Comparison of ENCODE assay signal across 25 mouse cellular contexts in genomic region chr15:77756081-77756480, GRCm38 (mm10). TPM values are rescaled to one million over a fixed set of nuclear protein-coding genes. Genes with fewer than 3 reads are reported as not detected.
DNase-seq lines count a peak whose midpoint lies in the region; ATAC-seq and TF ChIP-seq lines count a peak whose summit lies in the region.
"Had no signal": no experiment of that assay in that cellular context is flagged by ENCODE, and none has a peak within 500 bp of the region (broad histone marks: within the 10 kb centered on the region; RNA-seq: fewer than 3 reads in every experiment).

No protein-coding gene starts in this region.

- no peaks in the 10 kb centered on the region for H3K27me3 ChIP-seq in liver, embryonic 14.5 days (ENCODE audit: control insufficient read depth, insufficient read depth, low read length)
- H3K27me3 ChIP-seq: embryonic facial prominence, embryonic 13.5 days; hindbrain, embryonic 13.5 days; midbrain, embryonic 13.5 days; neural tube, embryonic 12.5 days had no signal

- H3K9ac ChIP-seq in liver, embryonic 14.5 days (replicated peaks) = peak overlapping the region; percentile 72
- H3K9ac ChIP-seq: embryonic facial prominence, embryonic 13.5 days; hindbrain, embryonic 13.5 days; midbrain, embryonic 13.5 days; neural tube, embryonic 12.5 days had no signal

- ATAC-seq in erythroid progenitor cell, adult 5-6 weeks (replicated peaks; ENCODE audit: low FRiP score, poor library complexity, severe bottlenecking) = peak; percentile 39
- ATAC-seq in liver, embryonic 14.5 days (ENCODE audit: insufficient read depth) = no peak
- ATAC-seq in megakaryocyte progenitor cell, adult 5-6 weeks (replicated peaks; ENCODE audit: poor library complexity) = no peak
- ATAC-seq: forebrain, embryonic 16.5 days; midbrain, embryonic 13.5 days had no signal

- TF ChIP-seq EP300 in liver, embryonic 14.5 days (IDR thresholded peaks at IDR 0.05; ENCODE audit: low read depth) = no peak

- H3K4me2 ChIP-seq in liver, embryonic 14.5 days (ENCODE audit: low read depth) = peak overlapping the region; percentile 82
- H3K4me2 ChIP-seq: embryonic facial prominence, embryonic 13.5 days; midbrain, embryonic 13.5 days had no signal

- peak overlapping the region; percentile 87 for H3K27ac ChIP-seq in liver, embryonic 14.5 days
- H3K27ac ChIP-seq: embryonic facial prominence, embryonic 13.5 days; hindbrain, embryonic 13.5 days; kidney, postnatal 0 days; midbrain, embryonic 13.5 days; neural tube, embryonic 12.5 days had no signal

- H3K9me3 ChIP-seq in liver, embryonic 14.5 days (ENCODE audit: control insufficient read depth, low read length) = no peaks in the 10 kb centered on the region
- H3K9me3 ChIP-seq: embryonic facial prominence, embryonic 13.5 days; hindbrain, embryonic 13.5 days; midbrain, embryonic 13.5 days; neural tube, embryonic 12.5 days had no signal

- peak overlapping the region; percentile 49 to 80 for H3K4me3 ChIP-seq in liver, embryonic 14.5 days (ENCODE audit: insufficient read depth in 1 of 2, low read depth in 2 of 2, low read length in 2 of 2)
- H3K4me3 ChIP-seq: embryonic facial prominence, embryonic 13.5 days; hindbrain, embryonic 13.5 days; midbrain, embryonic 13.5 days; neural tube, embryonic 12.5 days had no signal

- peak; percentile 37 for DNase-seq in spleen, adult 12 weeks (ENCODE audit: low spot score)
- no peak for DNase-seq in spleen, adult 18-20 months
- no peak for DNase-seq in liver, embryonic 14.5 days (ENCODE audit: low read depth in 3 of 3, low spot score in 3 of 3)
- no peak for DNase-seq in heart, postnatal 4 days
- DNase-seq in heart, adult 18-20 months = no peak
- DNase-seq: gastrocnemius, postnatal 14 days had no signal

- TF ChIP-seq CTCF in liver, embryonic 14.5 days (IDR thresholded peaks at IDR 0.05; ENCODE audit: low read depth) = no peak

- H3K4me1 ChIP-seq in liver, embryonic 14.5 days (replicated peaks; ENCODE audit: control insufficient read depth in 2 of 2, insufficient read depth in 2 of 2, low read length in 1 of 2) = peaks cover 21 to 33% of the 10 kb centered on the region in 2 experiments
- H3K4me1 ChIP-seq: embryonic facial prominence, embryonic 13.5 days; hindbrain, embryonic 13.5 days; midbrain, embryonic 13.5 days; neural tube, embryonic 12.5 days had no signal

- peaks cover 27% of the 10 kb centered on the region for H3K36me3 ChIP-seq in liver, embryonic 14.5 days (replicated peaks; ENCODE audit: control insufficient read depth, insufficient read depth, low read depth)

- 55% methylated on average over 2 of the region's 2 CpGs for WGBS in liver, embryonic 14.5 days (ENCODE audit: insufficient replicate concordance)

RNA-seq across cellular contexts. Expression of gene Apol8, which starts 0.7 kb away (rescaled TPM):
- total RNA-seq in erythroid progenitor cell, adult 5-6 weeks (2015; ENCODE audit: low replicate concordance) = 160 and 228 TPM in 2 replicates
- 210 and 246 TPM in 2 replicates for total RNA-seq in erythroid progenitor cell, adult 5-6 weeks (2017; ENCODE audit: low replicate concordance)
- 32.6 and 43.9 TPM in 2 replicates for polyA plus RNA-seq in liver, embryonic 14.5 days (2012; rRNA removed)
- polyA plus RNA-seq in liver, embryonic 14.5 days (2014; fragmentation: Nextera tagmentation; extraction: Ambion mirVana) = 12.7 and 13.5 TPM in 2 replicates
- 0.05 and 1.8 TPM in 2 replicates for total RNA-seq in megakaryocyte progenitor cell, adult 5-6 weeks (2015)
- total RNA-seq in megakaryocyte progenitor cell, adult 5-6 weeks (2017) = 0.14 and 0.50 TPM in 2 replicates
- total RNA-seq in heart, postnatal 4 days (2021) = under 1 TPM; 0.17 to 0.38 TPM
- total RNA-seq in heart, adult 18-20 months (2021) = not detected
- total RNA-seq: adrenal gland, adult 2 months; gastrocnemius, postnatal 14 days; heart, adult 8-10 months; heart, postnatal 25 days had no signal
- polyA plus RNA-seq: adrenal gland, adult 2 months; heart, embryonic 14.5 days; kidney, postnatal 0 days; large intestine, adult 2 months; limb, embryonic 11.5 days had no signal

RNA-seq across cellular contexts. Expression of gene Apol9b, which starts 27.2 kb away (rescaled TPM):
- total RNA-seq in erythroid progenitor cell, adult 5-6 weeks (2015; ENCODE audit: low replicate concordance) = 1.1 TPM in 1 of 2 replicates, not detected in the other
- not detected in 2 replicates for total RNA-seq in erythroid progenitor cell, adult 5-6 weeks (2017; ENCODE audit: low replicate concordance)
- 0.04 and 0.05 TPM in 2 replicates for polyA plus RNA-seq in liver, embryonic 14.5 days (2012; rRNA removed)
- 0.06 TPM in 1 of 2 replicates, not detected in the other for polyA plus RNA-seq in liver, embryonic 14.5 days (2014; fragmentation: Nextera tagmentation; extraction: Ambion mirVana)
- total RNA-seq in megakaryocyte progenitor cell, adult 5-6 weeks (2015) = not detected in 2 replicates
- total RNA-seq in megakaryocyte progenitor cell, adult 5-6 weeks (2017) = not detected in 2 replicates
- total RNA-seq in heart, postnatal 4 days (2021) = under 1 TPM in 1 of 2 experiments, not detected in 1; 0.41 TPM
- total RNA-seq in heart, adult 18-20 months (2021) = under 1 TPM in 1 of 2 experiments, not detected in 1; 0.46 TPM
- total RNA-seq: gastrocnemius, postnatal 14 days; heart, postnatal 25 days; layer of hippocampus, postnatal 14 days; megakaryocyte, adult 5-6 weeks; MEL had no signal
- polyA plus RNA-seq: embryonic facial prominence, embryonic 13.5 days; forebrain, embryonic 16.5 days; heart, embryonic 14.5 days; hindbrain, embryonic 13.5 days; limb, embryonic 11.5 days; midbrain, embryonic 13.5 days; neural tube, embryonic 12.5 days had no signal

RNA-seq across cellular contexts. Expression of gene Apol7e, which starts 57.4 kb away (rescaled TPM):
- 0.84 TPM in 1 of 2 replicates, not detected in the other for total RNA-seq in erythroid progenitor cell, adult 5-6 weeks (2015; ENCODE audit: low replicate concordance)
- total RNA-seq in erythroid progenitor cell, adult 5-6 weeks (2017; ENCODE audit: low replicate concordance) = not detected in 2 replicates
- polyA plus RNA-seq in liver, embryonic 14.5 days (2012; rRNA removed) = 0.02 TPM in 1 of 2 replicates, not detected in the other
- polyA plus RNA-seq in liver, embryonic 14.5 days (2014; fragmentation: Nextera tagmentation; extraction: Ambion mirVana) = not detected in 2 replicates
- total RNA-seq in megakaryocyte progenitor cell, adult 5-6 weeks (2015) = 0.94 TPM in 1 of 2 replicates, not detected in the other
- 0.07 TPM in 1 of 2 replicates, not detected in the other for total RNA-seq in megakaryocyte progenitor cell, adult 5-6 weeks (2017)
- total RNA-seq in heart, postnatal 4 days (2021) = under 1 TPM in 1 of 2 experiments, not detected in 1; 0.12 TPM
- under 1 TPM in 1 of 2 experiments, not detected in 1; 0.28 TPM for total RNA-seq in heart, adult 18-20 months (2021)
- total RNA-seq: heart, adult 8-10 months; heart, postnatal 25 days; layer of hippocampus, postnatal 14 days; left cerebral cortex, postnatal 10 days; MEL had no signal
- polyA plus RNA-seq: C2C12; embryonic facial prominence, embryonic 13.5 days; forebrain, embryonic 16.5 days; hindbrain, embryonic 13.5 days; kidney, postnatal 0 days; limb, embryonic 11.5 days; midbrain, embryonic 13.5 days; neural tube, embryonic 12.5 days had no signal

Comparison
In these comparisons a context has a peak if more than half of its experiments do, and no peak if none do; other contexts are left out.
1. RNA of gene Apol8, which starts 0.7 kb away (total RNA-seq): 160 to 246 TPM in erythroid progenitor cell, adult 5-6 weeks; 0.05 to 1.8 TPM in megakaryocyte progenitor cell, adult 5-6 weeks, 0.17 to 0.38 TPM in heart, postnatal 4 days and not detected in heart, adult 18-20 months; every median in the first group is over 10 times any median in the second.